Mouse (Mus musculus): ENCODE measurements at regions not wholly inside any gene's neighbourhood (a gene's known extent, or its start where the extent isn't known, plus 50 kb on each side); places are given as distances from the start of the nearest gene placed in this dataset.

DNA sequence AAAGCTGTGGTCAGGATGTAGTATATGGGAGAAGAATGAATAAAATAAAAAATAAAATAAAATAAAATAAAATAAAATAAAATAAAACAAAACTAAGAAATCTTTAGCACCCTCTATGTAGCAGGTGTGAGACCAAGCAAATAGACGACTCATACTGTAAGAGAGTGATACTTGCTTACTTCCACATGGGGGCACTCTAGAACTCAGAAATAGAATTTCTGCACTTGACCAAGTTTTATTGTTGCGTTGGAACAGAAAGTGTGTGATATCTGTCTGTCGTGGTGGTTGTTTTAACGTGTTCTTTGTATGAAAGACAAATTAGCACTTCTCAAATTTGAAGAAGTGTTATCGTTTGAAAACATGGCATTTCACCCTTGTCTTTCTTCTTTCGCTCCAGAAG is 125.4 kb downstream of the Dthd1 start:
- no peaks in the 10 kb centered on the region for H3K27me3 ChIP-seq (ENCODE audit: control insufficient read depth, insufficient read depth, low read length)
- H3K4me1 ChIP-seq (replicated peaks; ENCODE audit: control insufficient read depth, insufficient read depth, low read length): no peaks in the 10 kb centered on the region
- H3K9me3 ChIP-seq (ENCODE audit: control insufficient read depth, low read length): no peaks in the 10 kb centered on the region
- no peak overlapping the region for H3K4me3 ChIP-seq (ENCODE audit: low read depth, low read length)
- H3K9ac ChIP-seq (ENCODE audit: low read length): no peak overlapping the region
- WGBS: 53% methylated on average over 6 of the region's 6 CpGs
- no peak for DNase-seq (ENCODE audit: low spot score)
- no peak overlapping the region for H3K27ac ChIP-seq (ENCODE audit: low read depth, low read length)
- H3K36me3 ChIP-seq (ENCODE audit: control insufficient read depth, insufficient read depth, low read length): no peaks in the 10 kb centered on the region
- ATAC-seq (replicated peaks; ENCODE audit: low FRiP score): peak; percentile 71
- no peak overlapping the region for H3K4me2 ChIP-seq (ENCODE audit: low read depth, low read length, severe bottlenecking)

Data from forebrain, embryonic 11.5 days (tissue).